Mouse (Mus musculus): ENCODE measurements at regions not wholly inside any gene's neighbourhood (a gene's known extent, or its start where the extent isn't known, plus 50 kb on each side); places are given as distances from the start of the nearest gene placed in this dataset.

DNA sequence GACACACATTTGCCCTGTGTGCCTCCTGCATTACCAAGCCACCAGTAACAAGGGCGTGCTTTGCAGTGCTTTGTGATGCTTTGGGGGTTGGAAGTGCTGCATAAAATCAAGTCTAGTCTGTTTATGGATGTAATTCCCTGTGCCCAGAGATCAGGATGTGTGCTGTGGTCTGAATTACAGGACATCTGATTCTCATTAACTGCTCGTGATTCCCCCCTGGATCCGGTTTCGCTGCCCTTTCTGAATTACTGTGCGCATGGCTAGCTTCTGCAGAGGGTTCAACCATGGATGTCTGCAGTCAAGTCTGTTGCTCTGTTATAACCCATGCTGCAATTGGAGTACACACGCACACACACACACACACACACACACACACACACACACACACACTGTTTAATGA lies 52.5 kb upstream of the Magi1 start:
- DNase-seq = no peak
